Mouse (Mus musculus): ENCODE measurements around the gene Zfp292. TPM values are rescaled to one million over a fixed set of nuclear protein-coding genes. Genes with fewer than 3 reads are reported as not detected.
A peak's percentile ranks its signal among the peaks of the same experiment; 100 is the strongest.

Gene Zfp292
- total RNA-seq, 1 experiment: 25.3 TPM

- Histone ChIP-seq H3K27ac (ENCODE audit: insufficient read depth, low read depth, low read length, poor library complexity, severe bottlenecking) (no peak overlapping the region), H3K9me3 (ENCODE audit: control insufficient read depth, insufficient read depth, low read depth, low read length) (no peaks in the 10 kb centered on the region), H3K4me3 (ENCODE audit: insufficient read depth in 1 of 2, low read depth in 1 of 2, low read length in 2 of 2, poor library complexity in 1 of 2, severe bottlenecking in 1 of 2) (no peak overlapping the region), H3K4me1 (ENCODE audit: control insufficient read depth in 2 of 2, insufficient read depth in 2 of 2, low read length in 2 of 2, poor library complexity in 1 of 2) (peaks cover 2 to 12% of the 10 kb centered on the region in 2 experiments; a peak in 1 of 4 replicates), H3K9ac (ENCODE audit: insufficient read depth, low read depth, low read length, poor library complexity, severe bottlenecking) (no peak overlapping the region), H3K36me3 (ENCODE audit: control insufficient read depth, insufficient read depth, low read length, poor library complexity, severe bottlenecking) (peaks cover 9% of the 10 kb centered on the region; the same call in 1 of the 2 replicates)
- no peak for DNase-seq (ENCODE audit: low read depth, low spot score)
- TF ChIP-seq ZNF384 (IDR thresholded peaks at IDR 0.05; ENCODE audit: low read depth, low read length): no peak
- no peak for TF ChIP-seq MAFK (IDR thresholded peaks at IDR 0.05; ENCODE audit: insufficient read depth, low read depth, low read length)
- no peak for TF ChIP-seq ZC3H11A (IDR thresholded peaks at IDR 0.05; ENCODE audit: borderline replicate concordance, low read depth, low read length)
- no peak for TF ChIP-seq CHD2 (IDR thresholded peaks at IDR 0.05; ENCODE audit: low read depth, low read length)
- TF ChIP-seq HCFC1 (IDR thresholded peaks at IDR 0.05; ENCODE audit: borderline replicate concordance, insufficient read depth, low read length): no peak
- in situ Hi-C loops (cut with MboI; ENCODE audit: low sequenced_read_pairs in 2 of 2, unreplicated experiment in 2 of 2): no loop called here
These were observed 23.9 kb downstream of the Zfp292 start for GRCm38 (mm10) chr4:34858903-34859302.

- H3K27ac ChIP-seq (ENCODE audit: insufficient read depth, low read depth, low read length, poor library complexity, severe bottlenecking): no peak overlapping the region
- H3K9me3 ChIP-seq (ENCODE audit: control insufficient read depth, insufficient read depth, low read depth, low read length): no peaks in the 10 kb centered on the region
- peaks cover 2 to 9% of the 10 kb centered on the region in 2 experiments; a peak in 1 of 4 replicates for H3K4me1 ChIP-seq (ENCODE audit: control insufficient read depth in 2 of 2, insufficient read depth in 2 of 2, low read length in 2 of 2, poor library complexity in 1 of 2)
- H3K36me3 ChIP-seq (ENCODE audit: control insufficient read depth, insufficient read depth, low read length, poor library complexity, severe bottlenecking): peaks cover 6% of the 10 kb centered on the region; the same call in 1 of the 2 replicates
- no peak overlapping the region for H3K4me3 ChIP-seq (ENCODE audit: insufficient read depth in 1 of 2, low read depth in 1 of 2, low read length in 2 of 2, poor library complexity in 1 of 2, severe bottlenecking in 1 of 2)
- TF ChIP-seq HCFC1 (IDR thresholded peaks at IDR 0.05; ENCODE audit: borderline replicate concordance, insufficient read depth, low read length) (no peak), MAFK (IDR thresholded peaks at IDR 0.05; ENCODE audit: insufficient read depth, low read depth, low read length) (no peak), CHD2 (IDR thresholded peaks at IDR 0.05; ENCODE audit: low read depth, low read length) (no peak), ZC3H11A (IDR thresholded peaks at IDR 0.05; ENCODE audit: borderline replicate concordance, low read depth, low read length) (no peak), ZNF384 (IDR thresholded peaks at IDR 0.05; ENCODE audit: low read depth, low read length) (no peak)
- DNase-seq (ENCODE audit: low read depth, low spot score): peak; percentile 37
- in situ Hi-C loops (cut with MboI; ENCODE audit: low sequenced_read_pairs in 2 of 2, unreplicated experiment in 2 of 2): no loop called here
- no peak overlapping the region for H3K9ac ChIP-seq (ENCODE audit: insufficient read depth, low read depth, low read length, poor library complexity, severe bottlenecking)
These were observed 26.8 kb downstream of the Zfp292 start for GRCm38 (mm10) chr4:34855966-34856365.

- H3K9ac ChIP-seq (ENCODE audit: insufficient read depth, low read depth, low read length, poor library complexity, severe bottlenecking): no peak overlapping the region
- H3K9me3 ChIP-seq (ENCODE audit: control insufficient read depth, insufficient read depth, low read depth, low read length): no peaks in the 10 kb centered on the region
- DNase-seq (ENCODE audit: low read depth, low spot score): no peak
- in situ Hi-C loops (cut with MboI; ENCODE audit: low sequenced_read_pairs in 2 of 2, unreplicated experiment in 2 of 2): no loop called here
- peaks cover 4 to 5% of the 10 kb centered on the region in 2 experiments; a peak in 2 of 4 replicates for H3K4me1 ChIP-seq (ENCODE audit: control insufficient read depth in 2 of 2, insufficient read depth in 2 of 2, low read length in 2 of 2, poor library complexity in 1 of 2)
- H3K4me3 ChIP-seq (ENCODE audit: insufficient read depth in 1 of 2, low read depth in 1 of 2, low read length in 2 of 2, poor library complexity in 1 of 2, severe bottlenecking in 1 of 2): no peak overlapping the region
- TF ChIP-seq CHD2 (IDR thresholded peaks at IDR 0.05; ENCODE audit: low read depth, low read length) (no peak), HCFC1 (IDR thresholded peaks at IDR 0.05; ENCODE audit: borderline replicate concordance, insufficient read depth, low read length) (no peak), ZNF384 (IDR thresholded peaks at IDR 0.05; ENCODE audit: low read depth, low read length) (no peak), ZC3H11A (IDR thresholded peaks at IDR 0.05; ENCODE audit: borderline replicate concordance, low read depth, low read length) (no peak), MAFK (IDR thresholded peaks at IDR 0.05; ENCODE audit: insufficient read depth, low read depth, low read length) (no peak)
- H3K36me3 ChIP-seq (ENCODE audit: control insufficient read depth, insufficient read depth, low read length, poor library complexity, severe bottlenecking): peaks cover 3% of the 10 kb centered on the region; the same call in 1 of the 2 replicates
- H3K27ac ChIP-seq (ENCODE audit: insufficient read depth, low read depth, low read length, poor library complexity, severe bottlenecking): no peak overlapping the region
These were observed 30.7 kb downstream of the Zfp292 start for GRCm38 (mm10) chr4:34852051-34852450.

- Histone ChIP-seq H3K9me3 (ENCODE audit: control insufficient read depth, insufficient read depth, low read depth, low read length) (no peaks in the 10 kb centered on the region), H3K4me1 (ENCODE audit: control insufficient read depth in 2 of 2, insufficient read depth in 2 of 2, low read length in 2 of 2, poor library complexity in 1 of 2) (peaks cover 2 to 7% of the 10 kb centered on the region in 2 experiments; a peak in 2 of 4 replicates), H3K9ac (ENCODE audit: insufficient read depth, low read depth, low read length, poor library complexity, severe bottlenecking) (no peak overlapping the region), H3K36me3 (ENCODE audit: control insufficient read depth, insufficient read depth, low read length, poor library complexity, severe bottlenecking) (peaks cover 3% of the 10 kb centered on the region; the same call in 1 of the 2 replicates), H3K27ac (ENCODE audit: insufficient read depth, low read depth, low read length, poor library complexity, severe bottlenecking) (no peak overlapping the region), H3K4me3 (ENCODE audit: insufficient read depth in 1 of 2, low read depth in 1 of 2, low read length in 2 of 2, poor library complexity in 1 of 2, severe bottlenecking in 1 of 2) (no peak overlapping the region)
- TF ChIP-seq ZNF384 (IDR thresholded peaks at IDR 0.05; ENCODE audit: low read depth, low read length) (peak; percentile 92), ZC3H11A (IDR thresholded peaks at IDR 0.05; ENCODE audit: borderline replicate concordance, low read depth, low read length) (no peak), MAFK (IDR thresholded peaks at IDR 0.05; ENCODE audit: insufficient read depth, low read depth, low read length) (no peak), HCFC1 (IDR thresholded peaks at IDR 0.05; ENCODE audit: borderline replicate concordance, insufficient read depth, low read length) (no peak), CHD2 (IDR thresholded peaks at IDR 0.05; ENCODE audit: low read depth, low read length) (no peak)
- in situ Hi-C loops (cut with MboI; ENCODE audit: low sequenced_read_pairs in 2 of 2, unreplicated experiment in 2 of 2): no loop called here
- no peak for DNase-seq (ENCODE audit: low read depth, low spot score)
These were observed 32.6 kb downstream of the Zfp292 start for GRCm38 (mm10) chr4:34850156-34850555.
